17 mouse cellular contexts compared by ENCODE assay signal in genomic region chr8:90176335-90176734, GRCm38 (mm10).
DNase-seq lines count a peak whose midpoint lies in the region; ATAC-seq and TF ChIP-seq lines count a peak whose summit lies in the region.
"Had no signal": no experiment of that assay in that cellular context is flagged by ENCODE, and none has a peak within 500 bp of the region (broad histone marks: within the 10 kb centered on the region; RNA-seq: fewer than 3 reads in every experiment).

No protein-coding gene starts in this region.

- H3K9ac ChIP-seq in hindbrain, embryonic 15.5 days: no peak overlapping the region
- H3K9ac ChIP-seq in hindbrain, embryonic 11.5 days (ENCODE audit: low read depth, low read length): no peak overlapping the region
- no peak overlapping the region for H3K9ac ChIP-seq in forebrain, embryonic 14.5 days (ENCODE audit: low read length)
- no peak overlapping the region for H3K9ac ChIP-seq in midbrain, postnatal 0 days (replicated peaks; ENCODE audit: low read length, poor library complexity, severe bottlenecking)
- no peak overlapping the region for H3K9ac ChIP-seq in heart, adult 2 months (ENCODE audit: low read depth, low read length)
- H3K9ac ChIP-seq: heart, embryonic 12.5 days; intestine, embryonic 15.5 days; liver, embryonic 14.5 days; lung, embryonic 15.5 days had no signal

- no peaks in the 10 kb centered on the region for H3K79me2 ChIP-seq in heart, adult 2 months (replicated peaks; ENCODE audit: control insufficient read depth, insufficient read depth, low read length)

- H3K4me1 ChIP-seq in hindbrain, embryonic 15.5 days (replicated peaks): peaks cover 15% of the 10 kb centered on the region
- no peaks in the 10 kb centered on the region for H3K4me1 ChIP-seq in hindbrain, embryonic 11.5 days (replicated peaks; ENCODE audit: control insufficient read depth, insufficient read depth, low read length)
- peaks cover 12% of the 10 kb centered on the region for H3K4me1 ChIP-seq in forebrain, embryonic 14.5 days (ENCODE audit: control insufficient read depth, insufficient read depth, low read length)
- H3K4me1 ChIP-seq in midbrain, embryonic 10.5 days: peaks cover 22% of the 10 kb centered on the region
- H3K4me1 ChIP-seq in midbrain, postnatal 0 days (ENCODE audit: insufficient read depth, low read length): no peaks in the 10 kb centered on the region
- H3K4me1 ChIP-seq in heart, adult 2 months (ENCODE audit: control insufficient read depth, insufficient read depth, low read length): no peaks in the 10 kb centered on the region
- H3K4me1 ChIP-seq: heart, embryonic 12.5 days; intestine, embryonic 15.5 days; lung, embryonic 15.5 days had no signal

- no peak for TF ChIP-seq EP300 in heart, adult 2 months (IDR thresholded peaks at IDR 0.05; ENCODE audit: insufficient read depth, low read depth, low read length)

- no peak for TF ChIP-seq CTCF in midbrain, postnatal 0 days (IDR thresholded peaks at IDR 0.05)
- TF ChIP-seq CTCF in heart, adult 2 months (IDR thresholded peaks at IDR 0.05): no peak

- no peak for DNase-seq in hindbrain, embryonic 11.5 days (ENCODE audit: low spot score)
- DNase-seq in forebrain, embryonic 14.5 days (ENCODE audit: low spot score): peak; percentile 57
- DNase-seq in midbrain, embryonic 10.5 days (ENCODE audit: low spot score): no peak
- peak; percentile 44 for DNase-seq in midbrain, postnatal 0 days (ENCODE audit: low spot score)
- DNase-seq in cerebellum, postnatal 14 days: no peak
- DNase-seq in heart, adult 2 months: no peak
- DNase-seq: adrenal gland, adult 8-10 months; cerebellum, postnatal 10 days; gastrocnemius, adult 2 months; lung, postnatal 4 days; right cerebral cortex, adult 18-20 months; thymus, postnatal 36 days had no signal

- H3K36me3 ChIP-seq in hindbrain, embryonic 15.5 days: no peaks in the 10 kb centered on the region
- no peaks in the 10 kb centered on the region for H3K36me3 ChIP-seq in hindbrain, embryonic 11.5 days (ENCODE audit: control insufficient read depth, insufficient read depth, low read length)
- H3K36me3 ChIP-seq in forebrain, embryonic 14.5 days (ENCODE audit: control insufficient read depth, insufficient read depth, low read length): no peaks in the 10 kb centered on the region
- no peaks in the 10 kb centered on the region for H3K36me3 ChIP-seq in midbrain, embryonic 10.5 days
- no peaks in the 10 kb centered on the region for H3K36me3 ChIP-seq in midbrain, postnatal 0 days (ENCODE audit: insufficient read depth, low read length)
- no peaks in the 10 kb centered on the region for H3K36me3 ChIP-seq in heart, adult 2 months (ENCODE audit: control insufficient read depth, insufficient read depth, low read length)
- H3K36me3 ChIP-seq: heart, embryonic 12.5 days; intestine, embryonic 15.5 days; lung, embryonic 15.5 days had no signal

- no peak overlapping the region for H3K27ac ChIP-seq in hindbrain, embryonic 15.5 days (replicated peaks)
- H3K27ac ChIP-seq in hindbrain, embryonic 11.5 days (ENCODE audit: low read depth, low read length): no peak overlapping the region
- no peak overlapping the region for H3K27ac ChIP-seq in forebrain, embryonic 14.5 days (ENCODE audit: low read depth, low read length)
- 0 out of 2 replicates have a peak overlapping the region, but pooled peaks have one; percentile 52 for H3K27ac ChIP-seq in midbrain, embryonic 10.5 days (replicated peaks)
- H3K27ac ChIP-seq in midbrain, postnatal 0 days (ENCODE audit: low read depth, low read length): no peak overlapping the region
- H3K27ac ChIP-seq in heart, adult 2 months: no peak overlapping the region
- H3K27ac ChIP-seq: gastrocnemius, adult 2 months; intestine, embryonic 15.5 days; liver, embryonic 14.5 days; lung, embryonic 15.5 days had no signal

- H3K9me3 ChIP-seq in hindbrain, embryonic 15.5 days: no peaks in the 10 kb centered on the region
- H3K9me3 ChIP-seq in hindbrain, embryonic 11.5 days (ENCODE audit: control insufficient read depth, low read length): no peaks in the 10 kb centered on the region
- H3K9me3 ChIP-seq in forebrain, embryonic 14.5 days (replicated peaks; ENCODE audit: control insufficient read depth, low read length): no peaks in the 10 kb centered on the region
- no peaks in the 10 kb centered on the region for H3K9me3 ChIP-seq in midbrain, embryonic 10.5 days (replicated peaks)
- H3K9me3 ChIP-seq in midbrain, postnatal 0 days (ENCODE audit: low read length): no peaks in the 10 kb centered on the region
- H3K9me3 ChIP-seq: heart, embryonic 12.5 days; intestine, embryonic 15.5 days; lung, embryonic 15.5 days had no signal

- no peak for TF ChIP-seq POLR2A in heart, adult 2 months (IDR thresholded peaks at IDR 0.05; ENCODE audit: insufficient read depth, low read depth, low read length)

- intact Hi-C loops in heart, adult 2 months (cut with DNase I): no loop called here

- H3K27me3 ChIP-seq in hindbrain, embryonic 15.5 days: no peaks in the 10 kb centered on the region
- H3K27me3 ChIP-seq in hindbrain, embryonic 11.5 days (ENCODE audit: control insufficient read depth, insufficient read depth, low read length): no peaks in the 10 kb centered on the region
- no peaks in the 10 kb centered on the region for H3K27me3 ChIP-seq in forebrain, embryonic 14.5 days (replicated peaks; ENCODE audit: control insufficient read depth, insufficient read depth, low read length)
- no peaks in the 10 kb centered on the region; the same call in 1 of the 2 replicates for H3K27me3 ChIP-seq in midbrain, embryonic 10.5 days (ENCODE audit: low read depth, poor library complexity, severe bottlenecking)
- no peaks in the 10 kb centered on the region for H3K27me3 ChIP-seq in midbrain, postnatal 0 days (ENCODE audit: insufficient read depth, low read length)
- no peaks in the 10 kb centered on the region for H3K27me3 ChIP-seq in heart, adult 2 months (ENCODE audit: control insufficient read depth, insufficient read depth, low read length)
- H3K27me3 ChIP-seq: heart, embryonic 12.5 days; intestine, embryonic 15.5 days; lung, embryonic 15.5 days had no signal

- no peak overlapping the region for H3K4me3 ChIP-seq in hindbrain, embryonic 15.5 days
- H3K4me3 ChIP-seq in hindbrain, embryonic 11.5 days (ENCODE audit: low read depth, low read length): no peak overlapping the region
- no peak overlapping the region for H3K4me3 ChIP-seq in forebrain, embryonic 14.5 days (ENCODE audit: low read depth, low read length)
- no peak overlapping the region for H3K4me3 ChIP-seq in midbrain, embryonic 10.5 days
- H3K4me3 ChIP-seq in midbrain, postnatal 0 days (ENCODE audit: low read depth, low read length): no peak overlapping the region
- H3K4me3 ChIP-seq in heart, adult 2 months: no peak overlapping the region
- H3K4me3 ChIP-seq: gastrocnemius, adult 2 months; heart, embryonic 12.5 days; intestine, embryonic 15.5 days; lung, embryonic 15.5 days had no signal

- no peak for ATAC-seq in hindbrain, embryonic 15.5 days (ENCODE audit: low FRiP score, low read depth)
- no peak for ATAC-seq in hindbrain, embryonic 11.5 days (ENCODE audit: low FRiP score)
- no peak for ATAC-seq in forebrain, embryonic 14.5 days
- no peak for ATAC-seq in midbrain, postnatal 0 days (ENCODE audit: low FRiP score)
- ATAC-seq: intestine, embryonic 15.5 days had no signal

- 28% methylated on average over 9 of the region's 9 CpGs for WGBS in hindbrain, embryonic 15.5 days
- 43% methylated on average over 9 of the region's 9 CpGs for WGBS in hindbrain, embryonic 11.5 days
- 2% methylated on average over 9 of the region's 9 CpGs for WGBS in forebrain, embryonic 14.5 days
- WGBS in midbrain, embryonic 10.5 days: 25% methylated on average over 9 of the region's 9 CpGs
- 11% methylated on average over 9 of the region's 9 CpGs for WGBS in midbrain, postnatal 0 days
- WGBS in heart, adult 2 months: 55% methylated on average over 9 of the region's 9 CpGs

- H3K4me2 ChIP-seq in hindbrain, embryonic 15.5 days: peak overlapping the region; percentile 21; the same call in 1 of the 2 replicates
- H3K4me2 ChIP-seq in hindbrain, embryonic 11.5 days (replicated peaks; ENCODE audit: low read depth, low read length): no peak overlapping the region
- H3K4me2 ChIP-seq in forebrain, embryonic 14.5 days (ENCODE audit: low read length): peak overlapping the region; percentile 25; the same call in 1 of the 2 replicates
- 0 out of 2 replicates have a peak overlapping the region, but pooled peaks have one; percentile 7 for H3K4me2 ChIP-seq in midbrain, postnatal 0 days (ENCODE audit: low read depth, low read length, poor library complexity, severe bottlenecking)
- H3K4me2 ChIP-seq: heart, embryonic 12.5 days; intestine, embryonic 15.5 days; lung, embryonic 15.5 days had no signal

Comparison
In these comparisons a context has a peak if more than half of its experiments do, and no peak if none do; other contexts are left out.
1. DNase-seq: peak in forebrain, embryonic 14.5 days (single experiment) and midbrain, postnatal 0 days (single experiment); none in hindbrain, embryonic 11.5 days (single experiment), midbrain, embryonic 10.5 days (single experiment), cerebellum, postnatal 14 days (0 of 2) and heart, adult 2 months (0 of 2).